Mouse (Mus musculus) T-helper 1 cell (primary cell): ENCODE results near the gene 1700061G19Rik.

Source experiments
- in situ Hi-C: fragments of 300-600 bp; cut with MboI, MseI; formaldehyde crosslinking; loops from one replicate; pipeline ENCODE4 v1.15.1; 2025; ENCODE audit warnings: high pct_unique_total_duplicates

The 1700061G19Rik gene

GRCm38 (mm10) chr17:56874936-56875651, at the start of gene 1700061G19Rik:
Gene 1700061G19Rik (plus strand): TSS chr17:56875477.
- in situ Hi-C loops, result no loop called here

DNA sequence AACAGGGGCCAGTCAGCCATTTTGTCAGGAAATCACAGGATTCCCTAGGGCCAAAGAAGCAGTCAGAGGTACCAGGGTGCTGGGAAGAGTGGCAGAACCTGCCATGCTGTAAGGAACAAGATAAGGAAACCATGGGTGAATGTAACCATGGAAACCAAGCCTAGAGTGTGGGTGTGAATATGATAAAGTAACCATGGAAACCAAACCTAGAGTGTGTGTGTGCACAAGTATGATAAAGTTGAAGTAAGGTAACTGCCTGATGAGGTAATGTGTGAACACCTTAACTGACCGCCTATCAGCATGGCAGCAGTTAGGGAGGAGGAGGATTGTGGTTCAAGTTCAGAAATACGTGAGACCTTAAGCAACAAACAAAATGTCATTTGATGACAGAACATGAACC, 48.6 kb upstream of the 1700061G19Rik start:
- in situ Hi-C loops, result no loop called here

DNA sequence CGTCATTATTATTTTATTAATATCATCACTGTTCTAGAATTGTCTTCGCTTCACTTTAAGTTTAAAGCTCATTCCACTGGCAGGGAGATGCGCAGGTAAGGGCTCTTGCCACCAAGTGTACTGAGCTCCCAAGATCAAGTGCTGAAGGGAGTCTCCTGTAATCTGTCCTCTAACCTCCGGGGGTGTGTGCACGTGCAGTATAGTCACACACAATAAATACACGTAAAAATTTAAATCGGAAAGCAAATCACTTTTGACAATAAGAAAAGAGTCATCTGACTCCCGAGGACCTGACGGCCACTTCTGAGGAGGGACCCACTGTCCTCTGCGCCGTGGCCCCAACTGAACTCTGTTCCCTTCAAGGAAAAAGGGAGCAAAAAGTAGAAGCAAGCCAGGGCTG, 46.1 kb upstream of the 1700061G19Rik start:
- in situ Hi-C loops, result no loop called here

DNA sequence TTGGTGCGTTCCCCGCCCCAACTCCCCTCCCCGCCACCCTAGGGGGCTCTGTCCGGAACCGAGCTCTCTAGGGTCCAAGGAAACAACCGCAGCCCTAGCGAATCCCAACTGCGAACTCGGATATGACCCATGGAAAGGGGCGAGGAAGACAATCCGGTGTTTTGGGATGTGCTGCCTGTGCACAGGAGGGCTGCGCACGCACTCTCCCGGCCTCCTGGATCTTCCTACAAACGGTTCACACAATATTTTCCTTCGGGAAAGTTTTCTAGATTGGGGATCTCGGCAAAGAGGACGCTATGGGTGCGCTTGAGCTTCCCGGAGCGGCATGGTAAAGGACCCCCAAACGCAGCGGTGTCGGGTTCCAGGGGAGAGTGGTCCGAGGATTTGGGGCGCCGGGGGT, 45.5 kb upstream of the 1700061G19Rik start:
- in situ Hi-C loops, result no loop called here

- in situ Hi-C loops, result no loop called here
Measured at GRCm38 (mm10) chr17:56830411-56831110, 44.7 kb upstream of the 1700061G19Rik start, which contains the start of gene Rfx2. Gene Rfx2 (minus strand): TSS chr17:56831013.

DNA sequence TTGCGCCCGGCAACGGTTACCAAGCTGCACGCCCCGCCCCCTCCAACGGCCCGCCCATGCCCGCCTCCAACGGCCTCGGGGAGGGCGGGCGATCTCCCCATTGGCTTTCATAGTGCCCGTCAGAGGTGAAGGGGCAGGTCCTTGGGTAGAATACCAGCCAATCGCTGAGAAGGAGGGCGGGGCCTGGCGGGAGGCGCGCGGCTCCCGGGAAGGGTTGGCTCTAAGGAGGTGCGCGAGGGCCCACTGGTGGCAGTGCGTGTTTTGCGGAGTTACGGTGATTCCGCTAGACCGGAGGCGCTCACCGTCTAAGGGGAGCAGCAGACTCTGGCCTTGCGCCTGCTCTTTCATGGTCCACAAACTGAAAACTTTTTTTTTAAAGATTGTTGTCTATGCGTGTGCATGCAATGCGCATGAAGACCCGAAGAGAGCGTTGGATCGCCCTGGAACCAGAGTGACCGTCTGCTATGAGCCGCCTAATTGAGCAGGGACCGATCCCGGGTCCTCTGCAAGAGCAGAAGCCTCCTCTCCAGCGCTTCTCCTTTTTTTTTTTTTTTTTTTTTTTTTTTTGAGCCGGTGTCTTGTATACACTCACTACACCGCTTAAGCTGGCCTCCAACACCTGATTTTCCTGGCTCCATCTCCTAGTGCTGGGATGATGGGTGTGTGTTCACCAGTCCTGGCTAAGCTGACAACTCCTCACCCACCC, 44.0 kb upstream of the 1700061G19Rik start:
- in situ Hi-C loops, result no loop called here

DNA sequence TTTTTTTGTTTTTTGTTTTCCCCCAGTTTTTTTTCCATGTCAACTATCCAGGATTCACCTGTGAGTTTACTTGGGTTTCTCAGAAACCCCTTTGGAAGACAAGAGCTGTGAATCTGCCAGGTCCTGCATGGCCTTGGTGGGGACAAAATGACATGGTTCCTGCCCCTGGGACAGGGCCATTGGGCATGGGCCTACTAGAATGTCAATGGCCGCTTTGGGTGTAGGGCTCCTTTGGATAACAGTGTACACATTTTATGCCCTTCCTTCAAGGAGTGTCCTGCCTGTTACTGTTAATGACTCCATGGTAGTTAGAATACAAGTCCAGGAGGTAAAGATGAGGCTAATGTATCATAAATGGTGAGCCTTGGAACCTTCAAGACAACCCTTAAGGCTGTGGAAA, 42.4 kb upstream of the 1700061G19Rik start:
- in situ Hi-C loops, result no loop called here

GRCm38 (mm10) chr17:56833381-56833780, 41.9 kb upstream of the 1700061G19Rik start:
- in situ Hi-C loops, result no loop called here

DNA sequence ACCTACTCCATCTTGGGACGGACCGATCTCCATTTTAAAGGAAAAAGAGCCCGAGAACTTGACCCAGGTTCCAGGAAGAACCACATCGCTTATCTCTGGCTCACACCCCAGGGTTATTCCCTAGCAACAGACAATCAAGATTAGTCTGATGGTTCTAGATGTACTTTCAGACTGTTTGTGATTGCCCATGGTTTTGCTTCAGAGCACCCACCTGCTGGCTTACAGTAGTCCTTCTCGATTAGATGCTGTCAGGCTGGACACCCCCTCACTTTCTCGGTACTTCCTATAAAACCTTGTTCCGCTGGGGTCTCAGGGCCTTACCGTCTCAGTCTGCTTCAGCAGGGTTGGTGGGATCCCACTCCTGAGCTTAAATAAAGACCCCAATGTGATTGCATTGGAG, 38.9 kb upstream of the 1700061G19Rik start:
- in situ Hi-C loops, result no loop called here

- in situ Hi-C loops, result no loop called here
Measured at GRCm38 (mm10) chr17:56840524-56840923, 34.8 kb upstream of the 1700061G19Rik start.

DNA sequence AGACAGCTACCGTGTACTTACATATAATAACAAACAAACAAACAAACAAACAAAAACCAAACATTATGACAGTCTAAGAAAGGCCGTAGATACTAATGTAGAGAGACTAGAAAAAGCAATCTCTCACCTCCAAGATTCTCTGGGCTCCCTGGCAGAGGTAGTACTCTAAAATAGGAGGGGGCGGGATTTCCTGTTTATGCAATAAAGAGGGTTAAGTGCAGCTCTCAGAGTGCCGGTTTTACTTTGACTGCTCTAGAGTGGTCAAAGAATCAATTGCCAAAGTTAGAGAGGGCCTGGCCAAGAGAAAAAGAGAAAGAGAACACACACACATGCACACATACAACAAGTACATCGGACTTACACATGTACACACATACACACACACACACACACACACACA, 33.1 kb upstream of the 1700061G19Rik start:
- in situ Hi-C loops, result no loop called here

DNA sequence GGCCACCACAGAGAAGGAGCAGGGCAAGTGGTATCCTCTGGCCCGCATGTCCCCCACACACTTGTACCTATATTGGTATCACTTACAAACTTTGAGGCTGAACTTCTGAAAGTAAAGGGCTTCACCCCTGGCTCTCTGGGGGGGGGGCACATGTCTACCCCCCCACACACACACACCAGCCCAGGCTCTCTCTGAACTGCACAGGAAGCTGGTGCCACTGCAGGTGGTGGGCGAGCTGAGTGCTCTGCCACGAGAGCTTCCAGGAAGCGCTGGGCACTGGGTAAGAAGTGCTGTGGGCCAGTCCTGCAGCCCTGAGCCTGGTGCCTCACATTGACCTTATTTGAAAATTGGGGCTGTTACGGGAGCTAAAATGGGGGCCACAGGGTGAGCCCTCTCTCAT, 31.6 kb upstream of the 1700061G19Rik start:
- in situ Hi-C loops, result no loop called here

GRCm38 (mm10) chr17:56848785-56849184, 26.5 kb upstream of the 1700061G19Rik start:
- in situ Hi-C loops, result loop anchor here (5.0 kb wide), 1 partner anchor 64 kb away; no protein-coding TSS in a partner anchor

DNA sequence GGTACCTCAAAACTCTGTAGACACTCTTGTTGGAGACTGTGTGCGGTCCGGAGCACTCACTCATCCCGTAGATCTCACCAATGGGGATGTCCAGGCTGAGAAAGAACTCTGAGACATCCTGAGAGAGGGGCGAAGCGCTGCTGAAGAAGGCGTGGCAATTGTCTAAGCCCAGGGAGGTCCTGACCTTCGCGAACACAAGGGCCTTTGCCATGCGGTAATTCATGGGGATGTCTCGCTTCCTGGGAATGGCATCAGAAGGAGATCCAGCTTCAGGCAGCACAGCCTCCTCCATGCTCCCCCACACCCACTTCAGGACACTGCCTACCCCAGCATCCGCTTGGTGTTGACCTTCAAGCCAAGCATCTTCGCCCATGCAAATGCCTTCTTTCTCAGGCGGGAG, 25.6 kb upstream of the 1700061G19Rik start:
- in situ Hi-C loops, result loop anchor here (5.0 kb wide), 1 partner anchor 63 kb away; no protein-coding TSS in a partner anchor

- in situ Hi-C loops, result no loop called here
Measured at GRCm38 (mm10) chr17:56851167-56851566, 24.1 kb upstream of the 1700061G19Rik start.

GRCm38 (mm10) chr17:56855421-56855820, 19.9 kb upstream of the 1700061G19Rik start:
- in situ Hi-C loops, result no loop called here

DNA sequence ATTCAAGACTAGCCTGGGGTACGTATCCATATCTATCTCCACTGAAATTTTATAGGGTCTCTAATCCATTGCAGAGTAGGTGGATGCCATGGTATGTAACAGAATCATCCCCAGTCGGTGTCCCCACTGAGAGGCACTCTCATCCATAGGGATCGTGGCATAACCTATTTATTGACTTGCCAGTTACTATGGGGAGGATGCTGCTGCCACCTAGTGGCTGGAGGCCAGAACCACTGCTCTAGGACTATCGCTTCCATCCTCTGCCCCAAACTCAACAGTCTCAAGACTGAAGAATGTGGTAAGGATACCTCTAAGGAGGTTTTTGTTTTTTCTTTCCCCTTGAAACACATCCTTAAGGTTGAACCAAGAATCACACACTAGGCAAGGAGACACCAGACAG, 17.1 kb upstream of the 1700061G19Rik start:
- in situ Hi-C loops, result no loop called here

DNA sequence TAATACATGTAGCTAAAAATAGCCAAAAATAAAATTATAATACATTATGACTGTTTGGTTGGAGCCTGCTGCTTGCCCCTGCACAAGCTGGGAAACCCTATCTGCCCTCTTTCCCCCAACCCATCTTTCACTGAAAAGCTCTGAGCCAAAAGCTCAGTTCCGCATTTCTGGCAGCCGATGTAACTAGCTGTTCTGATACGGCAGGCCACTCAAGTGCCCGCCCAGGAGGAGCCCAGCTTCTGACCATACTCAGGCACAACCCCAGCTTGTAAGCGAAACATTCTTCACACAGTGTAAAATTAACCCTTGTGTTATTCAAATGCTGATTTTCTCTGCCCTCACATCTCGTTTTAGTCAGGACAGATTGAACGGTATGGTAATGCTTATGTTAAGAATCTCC, 16.4 kb upstream of the 1700061G19Rik start:
- in situ Hi-C loops, result no loop called here

GRCm38 (mm10) chr17:56861197-56861596, 14.1 kb upstream of the 1700061G19Rik start:
- in situ Hi-C loops, result no loop called here

GRCm38 (mm10) chr17:56866071-56866470, 9.2 kb upstream of the 1700061G19Rik start:
- in situ Hi-C loops, result no loop called here

DNA sequence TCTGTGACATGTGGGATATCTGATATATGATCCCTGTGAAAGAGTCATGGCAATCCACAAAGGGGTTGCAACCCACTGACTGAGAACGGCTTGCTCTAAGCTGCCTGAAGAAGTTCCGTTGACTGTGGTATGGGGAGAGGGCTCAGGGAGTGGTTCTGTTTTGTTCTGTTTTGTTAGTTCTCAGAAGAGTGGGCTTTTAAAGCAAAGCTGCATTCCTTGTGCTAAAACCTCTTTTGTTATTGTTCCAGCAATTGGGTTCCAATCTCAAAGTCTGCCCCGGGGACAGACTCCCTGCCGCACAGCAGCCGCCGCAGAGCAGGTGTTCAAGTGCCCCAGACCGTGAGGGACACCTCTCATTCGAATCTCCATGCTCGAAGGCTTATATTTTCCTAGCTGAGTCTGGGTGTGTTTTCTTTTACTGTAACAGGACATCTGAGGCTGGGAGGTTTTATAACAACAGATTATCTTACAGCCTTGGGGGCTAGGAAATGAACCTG, 5.7 kb upstream of the 1700061G19Rik start:
- in situ Hi-C loops, result no loop called here

DNA sequence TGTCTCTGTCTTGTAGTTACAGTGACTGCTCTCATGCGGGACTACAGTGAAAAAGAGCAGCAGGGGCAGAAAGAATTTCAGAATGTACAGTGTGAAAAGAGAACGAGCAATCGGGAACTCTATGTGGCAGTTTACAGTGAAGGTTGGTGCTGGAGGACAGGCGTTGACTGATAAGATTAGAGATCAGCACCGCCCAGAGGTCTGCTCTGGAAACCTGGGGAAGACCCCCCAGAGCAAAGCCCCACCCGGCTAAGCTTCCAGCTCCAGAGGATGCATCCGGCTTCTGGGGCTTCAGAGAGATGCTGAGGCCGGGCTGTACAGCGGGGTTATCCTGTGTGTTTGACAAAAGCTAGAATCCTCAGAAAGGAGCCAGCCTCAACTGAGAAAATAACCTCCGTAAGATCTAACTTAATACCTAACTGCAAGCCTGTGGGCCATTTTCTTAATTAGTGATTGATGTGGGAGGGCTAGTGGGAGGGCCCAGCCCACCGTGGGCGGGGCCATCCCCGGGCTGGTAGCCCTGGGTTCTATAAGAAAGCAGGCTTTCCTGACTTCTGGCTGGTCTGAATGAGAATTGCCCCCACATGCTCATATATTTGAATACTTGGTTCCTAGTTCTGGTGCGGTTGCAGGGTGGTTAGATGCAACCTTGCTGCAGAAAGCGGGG, 4.9 kb upstream of the 1700061G19Rik start:
- in situ Hi-C loops, result no loop called here
